Mouse (Mus musculus) Patski (cell line): ENCODE measurements at regions not wholly inside any gene's neighbourhood (a gene's known extent, or its start where the extent isn't known, plus 50 kb on each side); places are given as distances from the start of the nearest gene placed in this dataset.

Experiments
- ATAC-seq: fragments of 100-300 bp; one replicate; pipeline ENCODE4 v1.8.0; 2021
- CTCF ChIA-PET: fragments of 350-600 bp; sonication (Branson Sonifier 250); formaldehyde crosslinking; loops from one replicate; lab custom pipeline; 2022; ENCODE audit warnings: inconsistent platforms; lab: Charles Lee
- POLR2A ChIA-PET: fragments of 350-600 bp; sonication (Branson Sonifier 250); formaldehyde crosslinking; loops from one replicate; lab custom pipeline; 2022; ENCODE audit warnings: antibody characterized with exemption, inconsistent platforms; lab: Charles Lee
- DNase-seq: peaks from one replicate; pipeline ENCODE4 v3.0.0-alpha.2; 2011; ENCODE audit warnings: low read depth, low spot score
- H3K27me3 ChIP-seq: fragments of 371-371 bp; one replicate; pipeline ENCODE4 v1.5.1; 2021
- CTCF ChIP-seq: fragments of 100-300 bp; IDR thresholded peaks from one replicate; pipeline ENCODE4 v1.5.1; 2021
- in situ Hi-C: fragments of 300-500 bp; cut with MboI; formaldehyde crosslinking; loops from 3 replicates; pipeline ENCODE4 v1.11.1; 2018; ENCODE audit warnings: low pct_unique_long_range_greater_than_20kb, mixed read lengths

GRCm38 (mm10) chr4:70160525-70161224, 249.6 kb downstream of the Cdk5rap2 start:
- no peak for ATAC-seq
- no peak for TF ChIP-seq CTCF
- ChIA-PET CTCF (no interaction called here), POLR2A (no interaction called here)
- in situ Hi-C loops: no loop called here
- H3K27me3 ChIP-seq: no peaks in the 10 kb centered on the region
- no peak for DNase-seq

GRCm38 (mm10) chr4:70160062-70160461, 250.2 kb downstream of the Cdk5rap2 start:
- DNase-seq: no peak
- no peaks in the 10 kb centered on the region for H3K27me3 ChIP-seq
- CTCF ChIA-PET: no interaction called here
- POLR2A ChIA-PET: no interaction called here
- in situ Hi-C loops: no loop called here
- TF ChIP-seq CTCF: no peak
- no peak for ATAC-seq

- ATAC-seq: no peak
- ChIA-PET CTCF (no interaction called here), POLR2A (no interaction called here)
- in situ Hi-C loops: no loop called here
- H3K27me3 ChIP-seq: no peaks in the 10 kb centered on the region
- DNase-seq: no peak
- no peak for TF ChIP-seq CTCF
Measured at GRCm38 (mm10) chr4:70153179-70153578, 257.1 kb downstream of the Cdk5rap2 start.

DNA sequence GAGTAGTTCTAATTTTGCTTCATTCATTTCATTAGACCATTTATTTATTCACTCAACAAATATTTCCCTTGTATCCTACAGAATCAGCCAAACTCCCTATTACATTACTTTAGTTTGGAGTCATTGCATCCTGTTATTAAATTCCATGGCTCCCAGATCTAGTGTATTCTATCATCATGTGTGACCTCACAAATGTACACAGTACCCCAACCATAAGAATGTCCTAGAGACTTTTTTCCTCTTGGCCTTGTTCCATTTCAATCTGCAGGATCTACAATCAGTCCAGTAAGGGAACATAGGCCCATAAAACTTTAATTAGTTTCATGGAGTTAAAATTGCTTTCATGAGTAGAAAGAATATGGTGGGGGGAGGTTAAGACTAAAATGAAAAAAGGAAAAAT, 301.2 kb downstream of the Cdk5rap2 start:
- DNase-seq (no peak), ATAC-seq (no peak)
- no peaks in the 10 kb centered on the region for H3K27me3 ChIP-seq
- POLR2A ChIA-PET: no interaction called here
- in situ Hi-C loops: no loop called here
- TF ChIP-seq CTCF: no peak
- CTCF ChIA-PET: no interaction called here

GRCm38 (mm10) chr4:70105776-70106175, 304.5 kb downstream of the Cdk5rap2 start:
- ATAC-seq (no peak), DNase-seq (no peak)
- no peaks in the 10 kb centered on the region for H3K27me3 ChIP-seq
- in situ Hi-C loops: no loop called here
- no peak for TF ChIP-seq CTCF
- POLR2A ChIA-PET: no interaction called here
- CTCF ChIA-PET: no interaction called here

DNA sequence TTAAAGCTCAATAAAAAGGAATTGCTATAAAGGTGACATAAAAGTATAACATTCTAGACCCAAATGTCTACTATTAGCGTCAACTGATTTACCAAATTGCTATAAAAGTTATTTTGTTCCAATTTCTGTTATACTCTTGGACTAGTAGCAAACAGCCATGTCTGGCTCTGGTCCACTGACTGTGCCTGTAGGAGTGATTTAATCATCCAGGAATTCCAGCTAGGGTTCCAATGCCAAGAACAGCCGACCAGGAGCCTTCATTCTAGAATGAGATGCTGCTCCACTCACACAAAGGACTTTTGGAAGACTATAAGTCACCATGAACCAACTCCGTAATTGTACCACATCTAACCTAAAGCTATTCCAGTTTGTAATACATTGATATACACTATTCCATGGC, 312.9 kb downstream of the Cdk5rap2 start:
- no peak for ATAC-seq
- no peaks in the 10 kb centered on the region for H3K27me3 ChIP-seq
- DNase-seq: no peak
- no peak for TF ChIP-seq CTCF
- ChIA-PET POLR2A (no interaction called here), CTCF (no interaction called here)
- in situ Hi-C loops: no loop called here

- CTCF ChIA-PET: no interaction called here
- no peaks in the 10 kb centered on the region for H3K27me3 ChIP-seq
- DNase-seq (no peak), ATAC-seq (no peak)
- in situ Hi-C loops: no loop called here
- no peak for TF ChIP-seq CTCF
- POLR2A ChIA-PET: no interaction called here
Measured at GRCm38 (mm10) chr4:70078206-70078605, 332.0 kb downstream of the Cdk5rap2 start.

- ChIA-PET CTCF (no interaction called here), POLR2A (no interaction called here)
- TF ChIP-seq CTCF: no peak
- in situ Hi-C loops: no loop called here
- ATAC-seq: no peak
- H3K27me3 ChIP-seq: no peaks in the 10 kb centered on the region
- DNase-seq: no peak
Measured at GRCm38 (mm10) chr4:70062516-70062915, 347.7 kb downstream of the Cdk5rap2 start.

DNA sequence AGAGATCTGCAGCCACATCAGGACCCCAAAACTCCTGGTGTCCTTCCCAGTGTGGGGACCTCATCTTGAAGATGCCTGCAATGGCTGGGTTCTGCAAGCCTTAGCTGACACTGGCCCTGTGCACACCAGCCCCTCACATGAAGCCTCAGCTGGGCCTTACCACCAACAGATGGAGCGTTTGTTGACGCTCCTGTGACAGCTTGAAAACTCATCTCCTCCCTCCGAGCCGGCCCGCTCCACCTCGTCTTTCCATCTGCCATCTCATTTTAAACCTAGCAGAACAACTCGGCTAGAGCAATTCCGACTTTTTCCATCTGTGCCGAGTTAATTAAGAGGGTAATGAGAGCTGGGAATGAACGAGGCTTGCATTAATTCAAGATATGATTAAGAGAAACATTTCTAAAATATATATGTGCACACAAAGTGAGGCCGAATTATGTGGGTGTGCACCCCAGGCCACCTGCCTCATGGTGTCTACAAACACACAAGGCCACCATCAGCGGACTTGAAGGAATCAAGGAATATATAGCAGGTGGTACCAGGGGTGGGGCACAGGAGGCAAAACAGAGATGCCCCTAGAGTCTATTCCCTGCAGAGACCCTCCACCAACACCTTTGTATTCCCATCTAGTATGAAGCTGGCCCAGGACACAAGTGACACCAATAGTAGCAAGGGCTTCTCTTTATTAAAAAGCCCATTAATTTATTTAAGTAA, 351.3 kb downstream of the Cdk5rap2 start:
- ChIA-PET CTCF (no interaction called here), POLR2A (no interaction called here)
- in situ Hi-C loops: no loop called here
- DNase-seq (no peak), ATAC-seq (no peak)
- H3K27me3 ChIP-seq: no peaks in the 10 kb centered on the region
- no peak for TF ChIP-seq CTCF

DNA sequence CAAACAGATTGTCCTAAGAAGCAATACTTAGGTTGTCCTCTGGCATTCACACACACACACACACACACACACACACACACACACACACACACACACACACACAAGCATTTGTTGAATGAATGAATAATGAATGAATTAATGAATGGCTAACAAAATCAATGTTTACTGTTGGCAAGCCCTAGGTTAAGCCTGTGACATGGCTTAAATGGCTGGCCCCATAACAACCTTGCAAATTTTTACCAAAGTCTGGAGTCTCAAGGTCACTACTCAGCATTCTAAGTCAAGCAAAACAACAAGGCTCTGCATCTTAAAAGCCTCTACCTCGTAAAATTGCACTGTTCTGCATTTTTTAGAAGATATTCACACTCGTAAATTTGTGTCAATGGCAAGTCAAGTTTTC, 357.1 kb downstream of the Cdk5rap2 start:
- ChIA-PET POLR2A (no interaction called here), CTCF (no interaction called here)
- ATAC-seq (no peak), DNase-seq (no peak)
- no peak for TF ChIP-seq CTCF
- in situ Hi-C loops: no loop called here
- H3K27me3 ChIP-seq: no peaks in the 10 kb centered on the region

- ATAC-seq (no peak), DNase-seq (no peak)
- no peak for TF ChIP-seq CTCF
- ChIA-PET POLR2A (no interaction called here), CTCF (no interaction called here)
- in situ Hi-C loops: no loop called here
- no peaks in the 10 kb centered on the region for H3K27me3 ChIP-seq
Measured at GRCm38 (mm10) chr4:70038241-70038640, 372.0 kb downstream of the Cdk5rap2 start.
